Mouse (Mus musculus) layer of hippocampus, adult 9-11 months (tissue): ENCODE results near the gene Mrps31.

Source experiments
- DNase-seq: peaks from one replicate; pipeline ENCODE4 v3.0.0; 2022

Gene Mrps31

DNA sequence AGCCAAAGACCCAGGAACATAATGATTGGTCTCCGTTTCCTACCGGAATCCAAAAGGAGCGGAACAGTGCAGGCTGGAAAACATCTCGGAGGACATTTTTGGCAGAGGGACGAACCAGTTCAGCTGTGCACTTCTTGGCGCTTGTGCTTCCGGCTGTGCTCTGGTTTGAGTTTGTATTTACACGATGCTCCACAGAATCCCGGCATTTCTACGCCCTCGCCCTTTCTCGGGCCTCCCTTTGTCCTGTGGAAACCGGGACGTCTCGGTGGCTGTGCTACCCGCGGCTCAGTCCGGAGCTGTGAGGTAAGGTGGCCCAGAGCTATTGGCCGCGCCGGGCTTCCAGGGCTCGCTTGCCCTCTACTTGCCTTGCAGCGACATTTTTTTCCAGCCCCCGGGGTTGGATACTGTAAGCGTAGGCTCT is at the start of gene Mrps31:
Mrps31 (plus strand) TSS at position 80 of the 421 bp plus-strand sequence.
- peak; percentile 83 for DNase-seq

DNA sequence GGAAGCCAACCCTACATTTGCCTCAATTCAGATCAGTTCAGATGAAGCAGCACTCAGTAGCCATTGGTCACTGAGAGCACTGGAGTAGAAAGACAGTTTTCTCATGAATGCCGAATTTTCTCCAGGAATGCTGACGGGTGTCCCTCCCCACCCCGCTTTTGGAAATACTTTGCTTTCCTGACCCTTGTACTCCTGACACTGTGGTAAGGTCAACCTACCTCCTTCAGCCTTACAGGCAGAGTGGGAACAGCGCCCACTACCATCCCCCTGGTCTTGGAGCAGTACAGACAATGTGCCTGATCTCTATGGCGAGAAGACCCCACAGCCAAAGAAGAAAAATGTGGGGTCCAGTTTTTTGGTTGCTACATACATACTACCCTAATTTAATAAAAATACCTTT is 34.9 kb upstream of the Mrps31 start:
- no peak for DNase-seq

DNA sequence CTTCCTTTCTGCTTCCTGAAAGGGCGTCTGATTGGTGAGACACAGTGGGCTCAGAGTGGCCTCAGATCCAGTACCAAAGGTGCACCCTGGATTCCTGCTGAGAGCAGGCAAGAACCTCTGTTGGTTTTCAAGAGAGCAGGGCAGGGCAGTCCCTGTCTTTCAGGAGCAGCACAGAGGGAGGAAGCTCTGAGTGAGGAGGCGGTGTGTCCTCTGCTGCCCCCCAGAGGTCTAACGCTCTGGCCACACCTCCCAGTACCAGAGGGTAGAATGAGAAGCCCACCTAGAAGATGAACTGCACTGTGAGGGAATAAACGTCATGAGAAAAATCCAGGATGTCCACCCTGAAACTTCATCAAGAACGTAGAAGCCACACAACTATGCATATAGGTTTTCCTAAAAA is 34.3 kb upstream of the Mrps31 start:
- no peak for DNase-seq

DNA sequence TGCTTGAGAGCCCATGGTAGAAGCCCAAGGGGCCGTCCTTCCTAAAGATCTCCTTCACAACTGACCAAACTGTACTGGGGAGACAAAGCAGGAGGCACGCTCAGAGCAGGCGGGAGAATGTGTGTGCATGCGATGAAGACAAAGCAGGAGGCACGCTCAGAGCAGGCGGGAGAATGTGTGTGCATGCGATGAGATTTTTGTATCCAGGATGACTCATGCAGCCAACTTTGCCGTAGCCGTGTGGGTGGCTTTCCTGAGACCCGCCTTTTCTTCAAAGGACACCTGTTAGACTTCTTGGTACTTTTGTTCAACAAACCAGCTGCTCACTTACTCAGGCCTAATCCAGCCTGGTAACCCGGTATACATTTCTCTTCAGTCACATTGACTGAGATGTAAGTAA is 30.2 kb upstream of the Mrps31 start:
- DNase-seq = no peak

DNA sequence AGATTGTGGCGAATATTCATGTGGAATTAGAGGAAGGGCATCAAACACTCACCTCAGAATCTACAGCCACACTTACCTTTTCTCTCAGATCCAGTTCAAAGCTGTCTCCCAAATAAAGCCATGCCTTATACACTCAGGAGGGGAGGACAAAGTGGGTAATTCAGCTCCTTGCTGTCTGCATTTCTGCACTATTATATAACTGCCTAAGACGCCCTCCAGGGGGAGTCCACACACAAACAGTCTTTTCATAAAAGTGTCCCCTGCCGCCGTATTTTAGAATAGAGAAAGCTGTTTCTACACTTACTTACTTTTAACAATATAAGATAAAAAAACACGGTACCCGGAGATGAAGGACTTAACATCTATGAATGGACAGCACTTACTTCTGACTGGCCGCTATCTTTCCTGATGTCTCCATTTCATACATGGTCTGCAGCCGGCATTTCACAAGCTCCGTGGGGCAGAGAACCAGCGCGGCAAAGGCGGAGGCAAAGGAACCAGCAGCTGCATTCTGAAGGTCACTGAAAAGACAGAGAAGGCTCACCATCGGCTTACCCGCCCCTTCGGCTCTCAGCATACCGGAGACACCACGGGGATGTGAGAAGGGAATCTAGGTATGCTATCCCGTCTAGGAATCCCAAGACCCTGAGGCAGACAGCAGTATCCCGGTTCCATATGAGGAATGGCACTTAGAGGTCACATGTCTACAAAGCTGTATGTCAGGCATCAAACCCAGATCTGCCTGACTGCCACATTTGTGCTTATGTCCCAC is 28.2 kb upstream of the Mrps31 start:
- no peak for DNase-seq

DNA sequence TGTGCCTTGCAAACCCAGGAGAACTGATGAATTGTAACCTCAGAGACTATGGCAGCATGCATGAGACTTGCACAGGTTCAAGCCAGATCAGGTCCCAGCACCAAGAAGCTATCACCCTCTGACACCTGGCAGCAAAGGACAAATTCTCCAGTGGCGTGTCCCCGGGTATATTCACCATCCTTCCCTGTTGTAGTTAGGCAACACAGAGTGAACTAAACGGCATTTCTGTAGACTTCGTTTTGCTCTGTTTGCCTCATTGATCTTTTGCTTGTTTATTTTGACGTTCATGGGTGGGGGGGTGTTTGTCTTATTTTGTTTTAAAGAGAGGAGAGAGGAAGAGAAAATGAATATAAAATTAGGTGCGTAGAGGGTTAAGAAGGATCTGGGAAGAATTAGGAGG is 26.0 kb upstream of the Mrps31 start:
- DNase-seq = no peak

DNA sequence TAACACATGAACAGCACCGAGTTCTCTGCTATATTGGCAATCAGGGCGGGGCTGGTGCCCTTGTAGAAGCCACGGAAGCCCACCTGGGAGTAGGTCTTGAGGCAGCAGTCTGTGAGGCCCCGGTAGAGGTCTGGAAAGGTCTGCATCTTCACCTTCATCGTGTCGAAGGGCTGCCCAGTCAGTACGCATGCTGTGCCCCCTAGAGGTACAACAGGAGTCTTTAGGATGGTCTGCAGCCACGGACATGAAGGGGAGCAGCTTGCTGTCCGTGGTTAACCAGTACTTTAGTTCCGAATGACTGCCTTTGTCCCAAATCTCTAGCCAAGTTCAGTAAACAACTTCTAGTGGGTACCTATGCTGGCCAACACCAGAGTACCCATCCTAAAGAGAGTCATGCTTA is 21.3 kb upstream of the Mrps31 start:
- no peak for DNase-seq

DNA sequence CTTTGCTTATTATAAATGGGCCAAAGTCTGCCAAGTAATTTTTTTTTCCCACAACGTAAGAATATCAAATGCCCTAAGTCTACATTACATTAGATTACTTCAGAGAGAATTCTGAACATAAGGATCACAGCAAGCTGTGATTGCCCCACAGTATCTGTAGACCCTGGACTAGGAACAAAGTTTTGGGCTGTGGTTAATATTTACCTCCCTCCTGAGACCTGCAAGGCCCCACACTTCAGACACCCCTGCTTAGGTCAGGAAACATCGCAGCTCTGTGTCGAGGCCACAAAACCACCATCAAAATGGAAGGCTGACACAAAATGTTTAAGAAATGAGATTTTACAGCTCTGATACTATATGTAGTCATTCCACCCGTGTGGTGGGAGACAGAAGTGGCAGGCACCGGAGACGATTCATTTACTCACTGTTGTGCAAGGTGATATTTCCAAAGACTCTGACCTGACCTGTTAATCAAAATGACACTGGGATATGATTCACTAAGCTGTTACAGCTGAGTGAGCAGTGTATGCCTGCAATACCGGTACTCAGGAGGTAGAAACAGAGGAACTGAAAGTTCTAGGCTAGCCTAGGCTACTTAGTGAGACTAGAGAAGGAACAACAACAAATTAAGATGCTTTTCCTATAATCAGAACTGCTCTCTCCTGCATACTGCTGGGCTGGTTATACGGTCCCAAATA is 20.2 kb upstream of the Mrps31 start:
- no peak for DNase-seq

DNA sequence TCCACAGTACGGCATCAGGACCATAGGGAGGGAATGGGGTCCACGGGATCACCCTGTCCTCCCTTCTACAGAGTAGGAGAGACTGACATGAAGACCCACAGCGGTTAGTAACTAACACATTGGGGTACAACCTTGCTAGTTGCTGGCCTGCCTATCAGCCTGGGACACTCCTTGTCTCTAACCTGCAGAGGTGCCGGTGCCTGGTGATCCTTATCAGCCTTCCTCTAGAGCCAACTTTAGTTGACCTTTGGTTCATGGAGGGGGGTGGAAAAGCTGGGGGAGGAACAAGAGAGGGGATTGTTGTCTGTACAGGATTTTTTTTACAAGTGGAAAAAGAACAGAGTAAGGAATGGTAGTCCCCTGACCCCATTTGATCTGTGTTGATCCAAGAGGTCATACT is 16.7 kb upstream of the Mrps31 start:
- no peak for DNase-seq

DNA sequence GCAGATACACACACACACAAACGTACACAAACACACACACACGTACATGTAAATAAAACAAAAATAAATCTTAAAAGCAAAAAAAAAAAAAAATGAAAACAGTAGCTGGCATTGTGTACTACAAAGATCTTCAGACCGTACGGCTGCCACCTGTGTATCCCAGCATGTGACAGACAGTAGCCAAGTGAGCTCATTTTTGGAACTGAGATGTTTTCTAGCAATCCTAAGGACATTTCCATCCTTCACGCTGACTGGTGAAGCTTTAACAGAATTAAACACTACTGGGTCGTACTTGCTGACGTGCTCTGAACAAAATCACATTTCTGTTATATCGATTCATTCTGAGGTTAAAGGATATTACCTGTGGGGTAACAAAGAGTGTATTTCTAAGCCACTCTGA is 15.9 kb upstream of the Mrps31 start:
- DNase-seq = no peak

DNA sequence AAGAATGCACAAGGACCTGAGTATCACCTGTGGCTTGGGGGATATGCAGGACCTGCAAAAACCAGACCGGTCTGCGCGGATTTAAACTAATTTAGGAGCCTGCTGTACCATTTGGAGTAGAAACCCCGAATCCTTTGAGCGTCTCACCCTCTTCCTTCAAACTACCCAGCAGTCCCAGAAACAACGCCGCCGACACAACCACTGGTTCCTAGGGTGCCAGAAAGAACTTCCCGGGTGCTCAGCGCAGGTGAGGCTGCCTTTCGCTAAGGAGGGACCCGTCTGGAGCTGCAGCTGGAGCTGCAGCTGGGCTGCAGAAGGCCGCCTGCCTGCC is 13.4 kb upstream of the Mrps31 start:
- no peak for DNase-seq

DNA sequence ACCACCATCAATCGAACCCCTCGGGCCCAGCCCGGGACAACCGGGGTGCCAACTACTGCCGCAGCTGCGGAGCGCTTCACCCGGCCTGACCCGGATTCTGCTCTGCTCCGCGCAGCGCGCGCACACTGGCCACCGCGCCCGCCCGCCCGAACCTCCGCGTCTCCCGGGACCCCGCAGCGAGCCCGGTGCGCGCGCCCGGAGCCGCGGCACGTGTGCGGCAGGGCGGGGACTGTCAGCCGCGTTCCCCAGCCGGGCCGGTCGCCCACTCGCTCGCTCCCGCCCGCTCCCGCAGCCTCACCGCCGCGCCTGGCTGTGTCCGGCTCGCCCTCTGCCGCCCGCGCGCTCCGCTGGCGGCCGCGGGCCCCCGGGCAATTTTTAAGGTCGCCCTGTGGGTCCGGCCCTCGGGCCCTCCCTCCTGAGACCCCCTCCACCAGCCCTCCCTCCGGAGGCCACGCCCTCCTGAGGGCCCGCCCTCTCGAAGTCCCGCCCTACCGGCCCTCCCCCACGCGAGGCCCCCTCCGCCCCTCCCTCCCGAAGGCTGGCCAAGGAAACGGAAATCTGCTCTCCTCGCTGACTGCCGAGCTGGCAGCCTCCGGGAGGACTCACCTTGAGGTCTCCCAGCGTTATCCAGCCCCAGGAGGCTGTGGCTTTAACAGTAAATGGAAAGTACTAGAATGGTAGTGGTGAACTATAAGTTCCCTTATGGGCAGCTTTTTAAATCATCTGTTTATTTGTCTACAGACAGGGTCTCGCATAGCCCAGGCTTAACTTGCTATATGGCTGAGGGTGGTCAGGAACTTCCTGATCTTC is 12.8 kb upstream of the Mrps31 start, which contains the start of gene Slc25a15:
Slc25a15 (minus strand) TSS at position 456 of the 810 bp plus-strand sequence.
- DNase-seq = peak; percentile 83

DNA sequence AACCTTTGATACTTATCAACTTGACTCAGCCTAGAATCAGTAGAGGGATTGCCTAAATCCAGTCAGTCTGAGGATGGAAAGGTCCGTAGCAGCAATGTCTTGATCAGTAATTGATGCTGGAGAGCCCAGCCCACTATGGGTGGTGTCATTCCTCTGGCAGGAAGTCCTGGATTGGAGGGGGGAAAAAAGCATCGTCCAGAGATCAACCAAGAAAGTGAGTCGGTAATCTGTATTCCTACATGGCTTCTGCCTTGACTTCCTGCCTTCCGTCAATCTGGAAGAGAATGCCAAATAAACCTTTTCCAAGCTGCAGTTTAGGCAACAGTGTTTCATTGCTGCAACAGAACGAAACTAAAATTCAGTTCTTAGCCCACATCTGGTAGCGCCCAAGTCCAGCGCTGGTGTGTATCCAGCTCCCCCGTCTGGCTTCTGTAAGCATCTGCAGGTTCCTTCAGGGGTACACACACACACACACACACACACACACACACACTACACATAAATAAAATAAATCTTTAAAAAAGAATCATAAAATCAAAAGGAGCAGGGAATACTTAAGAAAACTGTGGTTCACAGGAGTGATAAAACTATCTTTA is 11.8 kb upstream of the Mrps31 start:
- DNase-seq = no peak

DNA sequence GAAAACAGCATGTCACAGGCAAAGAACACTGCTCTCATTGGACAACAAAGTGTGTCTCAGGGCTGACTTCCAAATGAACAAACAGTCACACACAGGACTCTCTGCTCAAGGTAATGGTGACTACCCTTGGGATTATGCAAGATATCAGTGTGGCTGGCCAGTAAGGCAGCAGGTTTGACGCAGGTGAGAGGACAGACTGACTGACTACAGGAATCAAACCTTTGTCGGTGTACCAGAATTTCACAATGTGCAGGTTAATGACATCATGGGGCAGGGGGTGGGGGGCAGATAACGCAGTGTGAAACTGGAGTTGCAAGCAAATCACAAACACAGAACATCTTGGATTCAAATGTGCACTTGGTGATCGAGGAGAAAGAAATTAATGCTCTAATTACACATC is 10.6 kb upstream of the Mrps31 start:
- DNase-seq = no peak

DNA sequence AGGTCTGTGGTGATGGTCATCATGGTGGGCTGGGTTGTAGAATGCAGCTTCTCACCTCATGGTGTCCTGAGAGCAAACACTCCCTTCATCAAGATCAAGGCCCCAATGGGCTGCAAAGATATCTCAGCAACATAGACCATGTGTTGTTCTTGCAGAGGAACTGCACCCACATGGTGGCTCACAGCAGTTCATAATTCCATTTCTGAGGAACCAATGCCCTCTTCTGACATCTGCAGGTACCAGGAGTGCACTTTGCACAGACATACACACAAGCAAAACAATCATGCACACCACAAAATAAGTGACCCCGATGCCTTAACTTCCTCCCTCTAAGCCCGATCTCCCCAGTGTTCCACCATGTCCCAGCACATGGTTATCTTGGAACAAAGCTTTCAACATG is 7.9 kb upstream of the Mrps31 start:
- DNase-seq = no peak

DNA sequence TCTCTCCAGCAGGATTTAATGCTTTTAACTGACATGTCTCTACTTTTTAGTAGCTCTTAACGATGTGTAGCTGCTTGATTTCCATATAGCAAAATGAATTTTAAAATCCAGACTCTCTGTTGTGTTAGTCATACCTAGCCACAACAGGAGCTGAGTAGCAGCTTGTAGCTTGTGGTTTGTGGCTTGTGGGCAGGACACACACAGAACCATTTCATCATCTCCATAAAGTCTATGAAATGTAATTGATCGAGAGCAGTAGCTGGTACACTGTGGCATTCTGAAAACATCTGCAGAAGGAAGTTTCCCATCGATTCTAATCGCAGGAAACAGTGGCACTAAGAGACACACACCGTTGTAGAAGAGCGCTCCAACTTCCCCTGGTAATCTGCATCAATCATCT is 5.4 kb upstream of the Mrps31 start:
- DNase-seq = no peak

DNA sequence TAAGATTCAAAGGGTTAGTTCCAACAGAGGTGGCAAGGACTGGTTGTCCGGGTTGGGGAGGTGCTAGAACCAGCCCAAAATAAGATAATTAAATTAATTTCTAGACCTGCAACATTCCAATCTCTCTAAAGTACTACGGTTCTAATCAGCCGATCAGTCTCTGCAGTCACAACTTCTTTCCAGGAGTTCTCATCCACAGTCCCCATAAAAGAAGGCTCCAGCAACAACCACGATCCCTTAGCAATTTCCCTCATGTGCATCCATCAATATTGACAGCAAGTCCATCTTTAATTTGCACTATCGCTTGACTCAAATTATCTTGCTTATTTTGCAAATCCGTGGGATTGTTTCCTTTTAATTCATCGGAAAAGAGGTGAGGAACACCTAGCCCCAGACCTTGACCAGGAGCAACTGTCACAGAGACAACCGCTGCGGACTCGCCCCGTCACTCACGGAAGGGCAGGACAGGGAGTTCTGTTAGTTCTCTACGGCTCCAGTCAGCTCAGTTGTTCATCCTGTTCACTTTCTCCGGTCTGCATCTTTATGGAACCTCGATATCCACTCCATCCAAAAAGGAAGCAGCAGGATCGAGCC is 376 bp upstream of the Mrps31 start:
- no peak for DNase-seq

DNA sequence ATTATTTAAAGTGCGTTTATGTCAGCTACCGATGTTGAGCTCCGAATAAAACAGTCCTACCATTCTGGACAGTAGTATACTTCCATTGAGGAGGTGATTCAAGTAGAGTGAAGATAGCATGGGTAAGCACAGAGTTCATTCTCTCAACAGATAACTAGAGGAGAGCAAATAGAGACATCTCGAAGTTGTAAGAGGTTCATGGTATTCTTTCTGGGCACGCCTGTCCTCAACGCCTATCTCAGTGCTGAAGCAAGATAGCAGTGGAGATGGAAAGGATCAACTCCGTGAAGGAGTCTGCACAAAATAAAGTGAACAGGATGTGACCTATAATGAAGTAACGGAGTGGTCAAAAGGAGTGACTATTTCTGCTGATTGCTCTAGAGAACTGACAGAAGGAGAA is 810 bp downstream of the Mrps31 start:
- DNase-seq = no peak
